Mouse (Mus musculus) left cerebral cortex, adult 8-10 months (tissue): ENCODE data around the gene Cmtm2a. TPM values are rescaled to one million over a fixed set of nuclear protein-coding genes. Genes with fewer than 3 reads are reported as not detected.
"Not testable (repeated sequence)": the region's sequence is repeated elsewhere in the genome, so short reads cannot be mapped to it uniquely, and the experiment has no call there.

Source experiments
- DNase-seq, 2 experiments: peaks; one replicate each; pipeline ENCODE4 v3.0.0; 2022; ENCODE audit warnings: low spot score in 2 of 2
- total RNA-seq, 4 experiments: library from RNA; stranded (reverse); gene quantifications; 2 replicates each; pipeline ENCODE4 v1.2.4; 2022

The Cmtm2a gene
- total RNA-seq, result not detected

- DNase-seq, result not testable (repeated sequence)
Observed at GRCm38 (mm10) chr8:104293081-104293480, at the start of gene Cmtm2a. Gene Cmtm2a, minus strand, starts transcription at chr8:104293181.

GRCm38 (mm10) chr8:104342426-104342825, 49.4 kb upstream of the Cmtm2a start:
- DNase-seq, result no peak

GRCm38 (mm10) chr8:104341678-104342077, 48.7 kb upstream of the Cmtm2a start:
- no peak for DNase-seq

- peak in 1 of 2 experiments; percentile 33 for DNase-seq
Observed at GRCm38 (mm10) chr8:104341106-104341561, 48.2 kb upstream of the Cmtm2a start.

- DNase-seq, result peak in 1 of 2 experiments; percentile 46
Observed at GRCm38 (mm10) chr8:104340233-104341105, 47.5 kb upstream of the Cmtm2a start.

GRCm38 (mm10) chr8:104339983-104340232, 46.9 kb upstream of the Cmtm2a start:
- no peak for DNase-seq

GRCm38 (mm10) chr8:104339229-104339982, 46.4 kb upstream of the Cmtm2a start, which contains the start of gene Cmtm3:
Gene Cmtm3, plus strand, starts transcription at chr8:104339410.
- no peak for DNase-seq

- DNase-seq, result no peak
Observed at GRCm38 (mm10) chr8:104337890-104338289, 44.9 kb upstream of the Cmtm2a start.

- DNase-seq, result no peak
Observed at GRCm38 (mm10) chr8:104336806-104337205, 43.8 kb upstream of the Cmtm2a start.

GRCm38 (mm10) chr8:104334196-104334595, 41.2 kb upstream of the Cmtm2a start:
- DNase-seq, result no peak

GRCm38 (mm10) chr8:104333786-104334185, 40.8 kb upstream of the Cmtm2a start:
- no peak for DNase-seq

GRCm38 (mm10) chr8:104332665-104333631, 40.0 kb upstream of the Cmtm2a start:
- DNase-seq, result no peak

- not testable (repeated sequence) for DNase-seq
Observed at GRCm38 (mm10) chr8:104321930-104322329, 28.9 kb upstream of the Cmtm2a start, which contains the start of gene Cmtm2b. Gene Cmtm2b, plus strand, starts transcription at chr8:104322230.

GRCm38 (mm10) chr8:104321267-104321666, 28.3 kb upstream of the Cmtm2a start, which contains the start of gene Gm11020:
Gene Gm11020, plus strand, starts transcription at chr8:104321567.
- not testable (repeated sequence) for DNase-seq

- no peak for DNase-seq
Observed at GRCm38 (mm10) chr8:104313311-104313710, 20.3 kb upstream of the Cmtm2a start.

GRCm38 (mm10) chr8:104312023-104312422, 19.0 kb upstream of the Cmtm2a start:
- not testable (repeated sequence) for DNase-seq

GRCm38 (mm10) chr8:104309441-104310155, 16.6 kb upstream of the Cmtm2a start, which contains the start of the genes Gm45711 and Cmtm1:
Gene Gm45711, minus strand, starts transcription at chr8:104310081.
Gene Cmtm1, minus strand, starts transcription at chr8:104310145.
- DNase-seq, result not testable (repeated sequence)

GRCm38 (mm10) chr8:104308341-104308740, 15.4 kb upstream of the Cmtm2a start:
- not testable (repeated sequence) for DNase-seq

- no peak for DNase-seq
Observed at GRCm38 (mm10) chr8:104304962-104305361, 12.0 kb upstream of the Cmtm2a start.

- not testable (repeated sequence) for DNase-seq
Observed at GRCm38 (mm10) chr8:104302536-104302935, 9.6 kb upstream of the Cmtm2a start.
